Mouse (Mus musculus) adrenal gland, adult 18-20 months (tissue): ENCODE results near the gene Med4. TPM values are rescaled to one million over a fixed set of nuclear protein-coding genes. Genes with fewer than 3 reads are reported as not detected.
"Not testable (repeated sequence)": the region's sequence is repeated elsewhere in the genome, so short reads cannot be mapped to it uniquely, and the experiment has no call there.

Experiments used
- DNase-seq, 2 experiments: peaks; one replicate each; pipeline ENCODE4 v3.0.0; 2021 to 2022; ENCODE audit warnings: low spot score in 2 of 2
- total RNA-seq, 2 experiments: library from RNA; stranded (reverse); gene quantifications; 1 replicate in 1 of 2; 2 replicates in 1 of 2; pipeline ENCODE4 v1.2.3; 2021

Gene Med4
- total RNA-seq, 2 experiments from 2014 or later, result 22.0 to 22.8 TPM

DNA sequence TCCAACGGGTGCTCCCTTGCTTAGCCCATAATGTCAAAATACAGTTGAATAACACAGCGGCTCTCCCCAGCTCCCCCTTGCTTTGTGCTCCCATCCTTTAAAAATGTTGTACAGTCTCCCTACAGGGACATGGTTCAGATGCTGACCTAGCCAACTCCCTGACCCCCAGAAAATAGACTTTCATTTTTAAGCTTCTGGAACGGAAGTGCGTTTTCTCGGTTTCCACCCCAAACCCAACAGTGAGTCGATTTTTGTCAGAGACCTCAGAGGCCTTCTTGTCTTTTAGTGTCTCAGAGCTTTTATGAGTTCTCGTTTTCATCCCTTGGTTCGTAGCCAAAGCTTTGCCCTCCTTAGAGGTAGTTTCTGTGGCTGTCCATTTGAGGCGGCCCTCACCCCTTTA, 8.5 kb upstream of the Med4 start:
- no peak for DNase-seq

- DNase-seq, result no peak
These were observed 8.1 kb upstream of the Med4 start for GRCm38 (mm10) chr14:73501721-73502120.

DNA sequence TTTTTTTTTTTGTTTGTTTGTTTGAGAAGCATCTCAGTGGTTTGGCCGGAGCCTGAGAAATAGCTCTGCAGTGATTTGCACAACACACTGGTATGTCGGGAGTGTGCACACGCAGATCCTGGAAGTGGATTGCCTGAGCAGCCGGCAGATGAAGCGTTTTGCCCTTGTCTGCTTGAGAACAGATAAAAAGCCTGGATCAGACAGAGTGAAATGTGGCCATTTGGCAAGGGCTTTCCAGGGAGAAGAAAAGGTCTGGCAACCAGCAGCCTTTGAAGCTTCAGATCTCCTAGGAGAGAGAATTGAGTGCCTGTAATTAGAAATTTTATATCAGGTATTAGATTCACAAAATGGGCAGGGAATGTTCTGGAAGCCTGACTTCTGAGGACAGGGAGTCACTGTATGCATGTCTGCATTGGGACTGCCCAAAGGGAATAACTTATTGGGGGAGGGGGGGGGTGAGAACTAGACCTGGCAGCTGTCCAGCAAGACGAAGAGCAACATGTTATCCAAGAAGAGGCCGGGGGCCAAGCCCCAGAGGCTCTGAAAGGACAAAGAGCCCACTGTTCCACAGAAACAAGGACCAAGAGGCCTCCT, 7.1 kb upstream of the Med4 start:
- no peak for DNase-seq

- DNase-seq, result no peak
These were observed 6.4 kb upstream of the Med4 start for GRCm38 (mm10) chr14:73503237-73503933.

DNA sequence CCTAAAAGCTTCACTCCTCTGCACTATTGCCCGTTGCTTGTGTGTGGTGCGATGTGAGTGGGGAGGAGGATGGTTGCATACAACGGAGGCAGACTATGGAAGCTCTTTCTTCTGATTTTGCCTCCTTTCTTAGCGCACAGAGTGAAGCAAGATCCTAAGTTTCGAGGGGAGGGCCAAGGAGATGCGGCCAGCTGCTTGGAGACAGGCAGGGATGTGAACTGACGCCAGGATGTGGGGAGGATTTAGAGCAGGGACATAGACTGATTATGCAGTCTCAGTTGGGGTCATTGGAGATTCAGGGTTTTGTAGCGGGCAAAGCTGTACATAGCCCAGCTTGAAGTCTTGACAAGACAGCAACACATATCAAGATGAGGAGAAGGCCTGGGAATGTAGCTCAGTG, 3.5 kb upstream of the Med4 start:
- no peak for DNase-seq

- no peak for DNase-seq
These were observed 2.6 kb upstream of the Med4 start for GRCm38 (mm10) chr14:73507200-73507599.

GRCm38 (mm10) chr14:73507702-73508376, 2.0 kb upstream of the Med4 start:
- no peak for DNase-seq

GRCm38 (mm10) chr14:73508630-73509395, 1.0 kb upstream of the Med4 start:
- DNase-seq, result no peak

GRCm38 (mm10) chr14:73524136-73524535, 14.3 kb downstream of the Med4 start:
- no peak for DNase-seq

DNA sequence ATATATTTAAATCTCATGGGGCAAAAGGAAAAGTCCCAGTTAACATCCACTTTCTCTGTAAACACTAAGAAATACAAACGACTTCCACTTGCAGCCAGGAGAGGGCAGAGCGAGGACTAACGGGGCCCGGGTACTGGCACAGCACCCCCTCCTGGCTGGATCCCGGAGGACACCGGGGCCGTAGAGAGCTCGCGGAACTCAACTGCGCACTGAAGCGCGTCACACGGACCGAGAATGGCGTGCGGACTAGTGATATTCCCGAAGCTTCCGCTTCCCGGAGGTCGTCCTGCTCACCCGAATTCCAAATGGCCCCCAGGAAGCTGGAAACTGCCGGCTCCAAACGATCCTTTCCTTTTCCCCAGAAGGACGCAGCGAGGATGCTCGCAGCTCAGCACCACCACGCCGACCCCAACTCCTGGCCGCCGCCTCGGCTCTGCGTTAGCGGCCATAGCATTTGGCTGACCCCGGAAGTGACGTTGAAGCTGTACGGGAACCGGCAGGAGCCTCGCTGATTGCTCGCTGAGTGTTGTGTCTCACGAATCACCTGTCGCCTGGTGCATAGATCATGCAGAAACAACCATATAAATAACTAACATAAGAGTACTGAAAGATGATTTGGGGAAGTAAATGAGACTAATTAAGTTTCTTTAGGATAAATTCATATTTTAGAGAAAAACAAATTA, 15.1 kb downstream of the Med4 start, which contains the start of gene Sucla2:
Sucla2 (plus strand) TSS at position 554 of the 683 bp plus-strand sequence.
- peak; percentile 91 to 94 for DNase-seq

DNA sequence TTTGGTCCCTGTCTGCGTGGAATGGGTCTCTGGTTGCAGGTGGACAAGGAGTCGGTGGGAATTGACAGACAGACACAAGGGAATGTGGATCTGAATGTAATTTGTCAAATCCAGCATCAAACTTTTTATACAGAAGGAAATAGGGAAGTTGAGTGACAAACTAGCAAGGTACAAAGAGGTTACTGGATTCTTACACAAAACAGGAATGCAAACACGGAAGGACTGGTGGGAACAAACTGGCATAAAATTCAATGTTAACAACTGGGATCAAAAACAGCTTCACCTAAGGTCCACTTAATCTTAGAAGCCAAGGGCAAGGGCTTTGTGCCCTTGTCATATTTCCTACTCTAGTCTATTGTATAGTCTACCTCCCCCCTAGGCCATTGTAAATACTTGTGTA, 18.8 kb downstream of the Med4 start:
- DNase-seq, result not testable (repeated sequence)

- no peak for DNase-seq
These were observed 24.1 kb downstream of the Med4 start for GRCm38 (mm10) chr14:73533755-73534465.

DNA sequence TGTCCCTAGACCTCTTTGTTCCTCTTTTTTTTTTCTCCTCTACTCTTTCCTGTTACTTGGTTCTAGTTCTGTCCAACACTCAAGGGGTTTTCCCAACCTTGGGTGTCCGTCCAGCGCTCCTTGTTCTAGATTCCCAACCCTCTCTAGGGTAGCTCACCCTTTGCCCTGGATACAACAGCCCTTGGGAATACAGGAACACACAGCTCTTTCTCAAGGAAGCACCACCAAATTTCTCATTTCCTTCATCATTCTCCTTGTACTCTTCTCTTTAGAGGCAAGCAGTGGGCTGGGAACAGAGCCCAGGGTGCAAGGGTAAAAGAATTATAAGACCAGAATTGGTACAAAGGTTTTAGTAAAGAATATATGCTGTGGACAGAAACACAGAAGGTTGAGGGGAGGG, 25.8 kb downstream of the Med4 start:
- no peak for DNase-seq

DNA sequence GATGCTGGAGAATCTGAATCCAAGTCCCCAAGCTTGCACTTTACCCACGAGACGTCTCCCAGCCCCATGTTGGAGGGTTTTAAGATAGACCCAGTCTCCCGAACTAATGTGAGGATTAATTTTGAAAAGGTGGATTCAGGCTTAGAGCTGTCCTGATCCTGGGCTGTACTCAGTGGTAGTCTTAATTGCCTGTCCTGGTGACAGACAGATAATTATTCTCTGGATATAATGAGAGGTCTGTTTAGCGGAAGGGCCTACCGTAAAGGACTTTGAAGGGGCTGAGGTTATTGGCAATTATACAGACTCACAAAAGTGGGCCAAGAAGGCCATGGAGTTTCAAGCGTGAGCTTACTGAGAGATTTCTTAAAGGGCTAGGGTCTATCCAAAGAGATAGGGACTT, 34.0 kb downstream of the Med4 start:
- DNase-seq, result no peak

- DNase-seq, result no peak
These were observed 37.2 kb downstream of the Med4 start for GRCm38 (mm10) chr14:73547034-73547433.

GRCm38 (mm10) chr14:73548051-73548450, 38.2 kb downstream of the Med4 start, which contains the start of gene Nudt15:
Gene Nudt15, minus strand, starts transcription at chr14:73548242.
- no peak for DNase-seq

DNA sequence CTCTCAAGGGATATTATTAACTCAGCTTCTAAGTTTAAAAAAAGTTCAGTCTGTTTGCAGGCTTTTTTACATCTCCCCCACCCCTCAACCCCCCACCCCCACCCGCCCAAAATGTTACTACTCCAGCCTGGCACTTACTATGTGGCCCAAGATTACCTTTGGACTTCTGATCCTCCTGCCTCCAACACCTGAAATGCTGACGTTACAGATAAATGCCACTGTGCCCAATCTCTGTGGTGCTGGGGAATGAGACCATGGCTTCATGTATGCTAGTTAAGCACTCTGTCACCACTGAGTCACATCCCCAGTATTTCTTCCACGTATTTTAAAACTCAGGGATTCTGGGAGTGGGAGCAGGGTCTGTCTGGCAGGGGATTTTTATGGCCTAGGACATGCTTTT, 40.5 kb downstream of the Med4 start:
- no peak for DNase-seq

DNA sequence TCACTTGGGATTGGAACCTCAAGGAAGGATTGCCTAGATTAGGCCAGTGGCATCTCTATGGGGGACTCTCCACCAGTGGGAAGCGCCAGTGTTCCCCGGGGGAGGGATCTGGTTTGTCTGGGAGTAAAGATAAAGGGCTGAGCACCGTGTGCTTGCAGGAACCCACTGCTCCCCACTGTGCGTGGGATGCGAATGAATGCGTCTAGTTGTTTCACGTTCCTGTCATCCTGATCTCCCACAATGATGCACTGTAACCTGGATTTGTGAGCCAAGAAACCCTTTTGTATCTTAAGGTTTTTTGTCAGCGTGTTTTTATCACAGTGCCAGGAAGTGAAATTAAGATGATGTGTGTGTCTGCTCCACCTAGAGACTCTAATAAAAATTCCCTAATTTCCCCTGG, 40.9 kb downstream of the Med4 start:
- no peak for DNase-seq

- DNase-seq, result no peak
These were observed 41.3 kb downstream of the Med4 start for GRCm38 (mm10) chr14:73551164-73551563.
